In genomic region chr10:87491485-87492040, GRCm38 (mm10) we compare ENCODE assay signal across 11 mouse cellular contexts. TPM values are rescaled to one million over a fixed set of nuclear protein-coding genes. Genes with fewer than 3 reads are reported as not detected.
DNase-seq lines count a peak whose midpoint lies in the region; ATAC-seq and TF ChIP-seq lines count a peak whose summit lies in the region.
"Had no signal": no experiment of that assay in that cellular context is flagged by ENCODE, and none has a peak within 500 bp of the region (broad histone marks: within the 10 kb centered on the region; RNA-seq: fewer than 3 reads in every experiment).

No protein-coding gene starts in this region.

- ATAC-seq in hindbrain, embryonic 13.5 days (ENCODE audit: low FRiP score) = no peak
- ATAC-seq in midbrain, embryonic 14.5 days (ENCODE audit: low FRiP score, low TSS enrichment) = no peak
- no peak for ATAC-seq in lung, postnatal 0 days

- H3K9ac ChIP-seq in hindbrain, embryonic 13.5 days = peak overlapping the region; percentile 90
- peak overlapping the region; percentile 88 for H3K9ac ChIP-seq in midbrain, embryonic 14.5 days (replicated peaks; ENCODE audit: low read length)
- no peak overlapping the region for H3K9ac ChIP-seq in lung, postnatal 0 days (replicated peaks; ENCODE audit: low read depth)

- H3K9me3 ChIP-seq in embryonic facial prominence, embryonic 10.5 days = peaks cover 4% of the 10 kb centered on the region; the same call in 1 of the 2 replicates
- no peaks in the 10 kb centered on the region for H3K9me3 ChIP-seq in hindbrain, embryonic 13.5 days
- H3K9me3 ChIP-seq in midbrain, embryonic 14.5 days (ENCODE audit: control insufficient read depth, low read length) = no peaks in the 10 kb centered on the region
- no peaks in the 10 kb centered on the region for H3K9me3 ChIP-seq in lung, postnatal 0 days (ENCODE audit: low read length)

- 0 out of 2 replicates have a peak overlapping the region, but pooled peaks have one; percentile 79 for H3K27ac ChIP-seq in embryonic facial prominence, embryonic 10.5 days (replicated peaks)
- H3K27ac ChIP-seq in hindbrain, embryonic 13.5 days = peak overlapping the region; percentile 93
- H3K27ac ChIP-seq in midbrain, embryonic 14.5 days (replicated peaks; ENCODE audit: low read depth, low read length) = peak overlapping the region; percentile 95
- no peak overlapping the region for H3K27ac ChIP-seq in lung, postnatal 0 days (ENCODE audit: low read length)
- H3K27ac ChIP-seq: gastrocnemius, adult 2 months had no signal

- DNase-seq in brain, adult 2 months (ENCODE audit: low read depth, low spot score) = peak; percentile 42
- peak; percentile 32 for DNase-seq in embryonic facial prominence, embryonic 10.5 days (ENCODE audit: low spot score)
- DNase-seq in midbrain, embryonic 14.5 days = peak; percentile 75
- DNase-seq in urinary bladder, adult 18-20 months (ENCODE audit: low spot score in 2 of 2) = no peak
- DNase-seq in lung, postnatal 0 days (ENCODE audit: low spot score) = no peak
- no peak for DNase-seq in kidney, adult 11 months
- no peak for DNase-seq in lung, adult 18-20 months
- DNase-seq: adrenal gland, adult 2 months; cerebellum, adult 9-10 months; gastrocnemius, adult 2 months had no signal

- H3K27me3 ChIP-seq in embryonic facial prominence, embryonic 10.5 days (replicated peaks; ENCODE audit: low read depth, poor library complexity, severe bottlenecking) = peaks cover 99% of the 10 kb centered on the region
- H3K27me3 ChIP-seq in hindbrain, embryonic 13.5 days = peaks cover 41% of the 10 kb centered on the region
- no peaks in the 10 kb centered on the region for H3K27me3 ChIP-seq in midbrain, embryonic 14.5 days (ENCODE audit: control insufficient read depth, insufficient read depth, low read length)
- peaks cover 68% of the 10 kb centered on the region for H3K27me3 ChIP-seq in lung, postnatal 0 days (replicated peaks; ENCODE audit: insufficient read depth, low read length)

- H3K4me2 ChIP-seq in hindbrain, embryonic 13.5 days = peak overlapping the region; percentile 92
- H3K4me2 ChIP-seq in midbrain, embryonic 14.5 days (ENCODE audit: low read length) = peak overlapping the region; percentile 81
- no peak overlapping the region for H3K4me2 ChIP-seq in lung, postnatal 0 days (replicated peaks; ENCODE audit: low read depth, low read length)

- no peak for TF ChIP-seq CTCF in lung, postnatal 0 days (IDR thresholded peaks at IDR 0.05)

- peaks cover 51% of the 10 kb centered on the region for H3K4me1 ChIP-seq in embryonic facial prominence, embryonic 10.5 days
- peaks cover 60% of the 10 kb centered on the region for H3K4me1 ChIP-seq in hindbrain, embryonic 13.5 days (replicated peaks)
- H3K4me1 ChIP-seq in midbrain, embryonic 14.5 days (ENCODE audit: control insufficient read depth, insufficient read depth, low read length) = peaks cover 51% of the 10 kb centered on the region
- H3K4me1 ChIP-seq in lung, postnatal 0 days (ENCODE audit: insufficient read depth, low read depth, low read length) = no peaks in the 10 kb centered on the region; the same call in 1 of the 2 replicates

- peak overlapping the region; percentile 74 for H3K4me3 ChIP-seq in embryonic facial prominence, embryonic 10.5 days
- peak overlapping the region; percentile 81 for H3K4me3 ChIP-seq in hindbrain, embryonic 13.5 days
- H3K4me3 ChIP-seq in midbrain, embryonic 14.5 days (replicated peaks; ENCODE audit: low read depth, low read length) = peak overlapping the region; percentile 80
- H3K4me3 ChIP-seq in lung, postnatal 0 days (ENCODE audit: low read depth, low read length) = no peak overlapping the region

- TF ChIP-seq EP300 in lung, postnatal 0 days (IDR thresholded peaks at IDR 0.05) = no peak

- 2% methylated on average over 11 of the region's 11 CpGs for WGBS in embryonic facial prominence, embryonic 10.5 days
- WGBS in hindbrain, embryonic 13.5 days = 1% methylated on average over 11 of the region's 11 CpGs
- 1% methylated on average over 11 of the region's 11 CpGs for WGBS in midbrain, embryonic 14.5 days
- 4% methylated on average over 11 of the region's 11 CpGs for whole genome bisulfite sequencing in lung, postnatal 0 days

- H3K36me3 ChIP-seq in embryonic facial prominence, embryonic 10.5 days (replicated peaks) = no peaks in the 10 kb centered on the region
- H3K36me3 ChIP-seq in hindbrain, embryonic 13.5 days = no peaks in the 10 kb centered on the region
- no peaks in the 10 kb centered on the region for H3K36me3 ChIP-seq in midbrain, embryonic 14.5 days (ENCODE audit: control insufficient read depth, insufficient read depth, low read length)
- no peaks in the 10 kb centered on the region for H3K36me3 ChIP-seq in lung, postnatal 0 days (ENCODE audit: insufficient read depth, low read length)

RNA-seq across cellular contexts. Expression of gene Ascl1, which starts 1.9 kb away (rescaled TPM):
- 4.8 and 5.7 TPM in 2 replicates for polyA plus RNA-seq in embryonic facial prominence, embryonic 10.5 days (2016; fragmentation: Nextera tagmentation; extraction: Ambion mirVana)
- 15.1 and 15.7 TPM in 2 replicates for polyA plus RNA-seq in hindbrain, embryonic 13.5 days (2015; fragmentation: Nextera tagmentation; extraction: Ambion mirVana)
- polyA plus RNA-seq in midbrain, embryonic 14.5 days (2014; fragmentation: Nextera tagmentation; extraction: Ambion mirVana) = 19.2 and 30.5 TPM in 2 replicates
- polyA plus RNA-seq in lung, postnatal 0 days (2015; fragmentation: Nextera tagmentation; extraction: Ambion mirVana) = 0.44 and 0.52 TPM in 2 replicates

RNA-seq across cellular contexts. Expression of gene Pah, which starts 30.0 kb away (rescaled TPM):
- not detected in 2 replicates for polyA plus RNA-seq in embryonic facial prominence, embryonic 10.5 days (2016; fragmentation: Nextera tagmentation; extraction: Ambion mirVana)
- not detected in 2 replicates for polyA plus RNA-seq in hindbrain, embryonic 13.5 days (2015; fragmentation: Nextera tagmentation; extraction: Ambion mirVana)
- polyA plus RNA-seq in midbrain, embryonic 14.5 days (2014; fragmentation: Nextera tagmentation; extraction: Ambion mirVana) = not detected in 2 replicates
- not detected in 2 replicates for polyA plus RNA-seq in lung, postnatal 0 days (2015; fragmentation: Nextera tagmentation; extraction: Ambion mirVana)

Comparison
In these comparisons a context has a peak if more than half of its experiments do, and no peak if none do; other contexts are left out.
1. DNase-seq: peak in brain, adult 2 months (single experiment), embryonic facial prominence, embryonic 10.5 days (single experiment) and midbrain, embryonic 14.5 days (single experiment); none in urinary bladder, adult 18-20 months (0 of 2), lung, postnatal 0 days (single experiment), kidney, adult 11 months (single experiment) and lung, adult 18-20 months (0 of 2).